Mouse (Mus musculus) G1E (cell line): Measurements from ENCODE around the gene Sytl5.

Experiments
- CTCF ChIP-seq: IDR thresholded peaks from 2 replicates; pipeline ENCODE4 v1.5.1; 2012; ENCODE audit warnings: low read depth, low read length, inconsistent platforms, mixed read lengths
- GATA1 ChIP-seq: IDR thresholded peaks from 2 replicates; pipeline ENCODE4 v1.6.1; 2012; ENCODE audit warnings: borderline replicate concordance, low read length, inconsistent platforms, mixed read lengths
- GATA2 ChIP-seq: IDR thresholded peaks from 2 replicates; pipeline ENCODE4 v1.6.1; 2012; ENCODE audit warnings: low read depth, low read length, inconsistent platforms, borderline replicate concordance
- TAL1 ChIP-seq: conservative IDR thresholded peaks from 2 replicates; pipeline ENCODE4 v1.6.1; 2012; ENCODE audit warnings: low read depth, low read length, inconsistent platforms, mixed read lengths

- TF ChIP-seq CTCF = no peak
- TF ChIP-seq GATA1 = no peak
- no peak for TF ChIP-seq GATA2
- no peak for TF ChIP-seq TAL1
Measured at GRCm38 (mm10) chrX:9846628-9847027, 38.8 kb upstream of the Sytl5 start, which contains the start of gene Hypm.
